Mouse (Mus musculus) myocyte (in vitro differentiated cells): ENCODE measurements around the gene Zfp174.

Experiments
- E2F4 ChIP-seq: IDR thresholded peaks from one replicate; pipeline ENCODE4 v1.6.1; 2011; ENCODE audit warnings: mild to moderate bottlenecking, control low read depth, moderate library complexity; ENCODE audit not compliant: insufficient read depth
- POLR2A ChIP-seq: IDR thresholded peaks from one replicate; pipeline ENCODE4 v1.6.1; 2011; ENCODE audit warnings: low read depth, mild to moderate bottlenecking, control low read depth, moderate library complexity; ENCODE audit not compliant: insufficient read length

DNA sequence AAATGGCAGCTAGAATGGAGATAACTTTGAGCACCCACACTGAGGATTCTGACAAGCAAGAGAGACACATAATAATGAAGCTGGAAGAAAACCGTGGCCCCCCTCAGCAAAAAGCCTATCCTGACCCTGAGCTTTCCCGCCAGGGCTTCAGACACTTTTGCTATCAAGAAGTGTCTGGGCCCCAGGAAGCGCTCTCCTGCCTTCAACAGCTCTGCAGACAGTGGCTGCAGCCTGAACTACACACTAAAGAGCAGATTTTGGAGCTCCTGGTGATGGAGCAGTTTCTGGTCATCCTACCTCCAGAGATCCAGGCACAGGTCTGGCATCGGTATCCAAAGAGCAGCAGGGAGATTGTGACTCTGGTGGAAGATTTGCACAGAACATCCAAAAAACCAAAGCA, 803 bp downstream of the Zfp174 start:
- TF ChIP-seq E2F4 (no peak), POLR2A (no peak)
